Mouse (Mus musculus): ENCODE results near the gene Fam243. TPM values are rescaled to one million over a fixed set of nuclear protein-coding genes. Genes with fewer than 3 reads are reported as not detected.

Fam243 gene
- total RNA-seq (2021): not detected

- no peak for DNase-seq
These were observed at the start of gene Fam243 for GRCm38 (mm10) chr16:92321341-92321740. TSS of gene Fam243 (minus strand) at chr16:92321441.

- no peak for DNase-seq
These were observed 48.0 kb upstream of the Fam243 start for GRCm38 (mm10) chr16:92369260-92369659.

GRCm38 (mm10) chr16:92365477-92365876 is 44.2 kb upstream of the Fam243 start:
- DNase-seq: no peak

GRCm38 (mm10) chr16:92360711-92361110 is 39.5 kb upstream of the Fam243 start:
- DNase-seq: no peak

GRCm38 (mm10) chr16:92359229-92359628 is 38.0 kb upstream of the Fam243 start, which contains the start of gene Kcne1:
TSS of gene Kcne1 (minus strand) at chr16:92359468.
- no peak for DNase-seq

GRCm38 (mm10) chr16:92358734-92359133 is 37.5 kb upstream of the Fam243 start:
- no peak for DNase-seq

GRCm38 (mm10) chr16:92357566-92357965 is 36.3 kb upstream of the Fam243 start:
- DNase-seq: no peak

- DNase-seq: no peak
These were observed 35.8 kb upstream of the Fam243 start for GRCm38 (mm10) chr16:92357023-92357422.

- no peak for DNase-seq
These were observed 34.7 kb upstream of the Fam243 start for GRCm38 (mm10) chr16:92355982-92356381.

GRCm38 (mm10) chr16:92355366-92355765 is 34.1 kb upstream of the Fam243 start:
- DNase-seq: no peak

GRCm38 (mm10) chr16:92353897-92354296 is 32.7 kb upstream of the Fam243 start:
- DNase-seq: no peak

- DNase-seq: no peak
These were observed 32.1 kb upstream of the Fam243 start for GRCm38 (mm10) chr16:92353295-92353694.

GRCm38 (mm10) chr16:92348941-92349340 is 27.7 kb upstream of the Fam243 start:
- DNase-seq: peak; percentile 17 to 31

GRCm38 (mm10) chr16:92346297-92346916 is 25.2 kb upstream of the Fam243 start:
- peak in 1 of 2 experiments; percentile 21 for DNase-seq

- DNase-seq: no peak
These were observed 23.9 kb upstream of the Fam243 start for GRCm38 (mm10) chr16:92345177-92345576.

- peak; percentile 59 to 64 for DNase-seq
These were observed 19.6 kb upstream of the Fam243 start for GRCm38 (mm10) chr16:92340612-92341511.

- peak; percentile 51 to 57 for DNase-seq
These were observed 15.0 kb upstream of the Fam243 start for GRCm38 (mm10) chr16:92336280-92336679.

GRCm38 (mm10) chr16:92334600-92334999 is 13.4 kb upstream of the Fam243 start:
- no peak for DNase-seq

GRCm38 (mm10) chr16:92330966-92331365 is 9.7 kb upstream of the Fam243 start:
- no peak for DNase-seq

- no peak for DNase-seq
These were observed 6.7 kb upstream of the Fam243 start for GRCm38 (mm10) chr16:92327911-92328310.

GRCm38 (mm10) chr16:92325062-92325406 is 3.8 kb upstream of the Fam243 start:
- DNase-seq: no peak

- no peak for DNase-seq
These were observed 3.2 kb upstream of the Fam243 start for GRCm38 (mm10) chr16:92324309-92325061.

- DNase-seq: no peak
These were observed 880 bp downstream of the Fam243 start for GRCm38 (mm10) chr16:92320361-92320760.
